Mouse (Mus musculus) intestine, embryonic 16.5 days (tissue): Measurements from ENCODE around the gene Desi1. TPM values are rescaled to one million over a fixed set of nuclear protein-coding genes. Genes with fewer than 3 reads are reported as not detected.
A peak's percentile ranks its signal among the peaks of the same experiment; 100 is the strongest.

Source experiments
- ATAC-seq: fragments of 200-750 bp; cut with Nextera tagmentation; 2 replicates; pipeline ENCODE4 v1.8.0; 2017; ENCODE audit warnings: moderate TSS enrichment, moderate library complexity
- H3K27ac ChIP-seq: fragments of 300-500 bp; sonication (generic); 2 replicates; pipeline ENCODE4 v1.5.1; 2014; ENCODE audit warnings: mild to moderate bottlenecking, low read length
- H3K27me3 ChIP-seq: fragments of 300-500 bp; sonication (generic); replicated peaks from 2 replicates; pipeline ENCODE4 v1.6.1; 2014; ENCODE audit warnings: low read length, control low read depth, mixed read lengths; ENCODE audit not compliant: control insufficient read depth, insufficient read depth
- H3K36me3 ChIP-seq: fragments of 300-500 bp; sonication (generic); 2 replicates; pipeline ENCODE4 v1.6.1; 2014; ENCODE audit warnings: low read length, control low read depth; ENCODE audit not compliant: control insufficient read depth, insufficient read depth
- H3K4me1 ChIP-seq: fragments of 300-500 bp; sonication (generic); 2 replicates; pipeline ENCODE4 v1.6.1; 2014; ENCODE audit warnings: low read length, control low read depth, mixed read lengths; ENCODE audit not compliant: control insufficient read depth, insufficient read depth
- H3K4me2 ChIP-seq: fragments of 300-500 bp; sonication (generic); 2 replicates; pipeline ENCODE4 v1.6.1; 2014; ENCODE audit warnings: low read depth, low read length, control low read depth
- H3K4me3 ChIP-seq: fragments of 300-500 bp; sonication (generic); 2 replicates; pipeline ENCODE4 v1.5.1; 2014; ENCODE audit warnings: mild to moderate bottlenecking, low read length
- H3K9ac ChIP-seq: fragments of 300-500 bp; sonication (generic); 2 replicates; pipeline ENCODE4 v1.6.1; 2014; ENCODE audit warnings: low read depth, low read length
- H3K9me3 ChIP-seq: fragments of 300-500 bp; sonication (generic); 2 replicates; pipeline ENCODE4 v1.6.1; 2016; ENCODE audit warnings: low read length, control low read depth; ENCODE audit not compliant: control insufficient read depth
- WGBS: fragments of 180-500 bp; shearing (Covaris S2); extraction: QIAGEN DNeasy Blood & Tissue Kit; methylation state at CpG from one replicate; pipeline ENCODE4 v1.1.7; 2014; 5-methylcytosine and 5-hydroxymethylcytosine counted together
- polyA plus RNA-seq: library from polyadenylated mRNA; unstranded; fragments of >200 nt; fragmentation: Nextera tagmentation; extraction: Ambion mirVana; gene quantifications from 2 replicates; pipeline ENCODE4 v1.2.1, GENCODE M21; 2015

The Desi1 gene
- 17.1 and 19.6 TPM in 2 replicates for polyA plus RNA-seq

GRCm38 (mm10) chr15:82033762-82034161 lies at the start of gene Desi1:
Desi1 (minus strand) TSS chr15:82033862.
- Histone ChIP-seq H3K9me3 (no peaks in the 10 kb centered on the region), H3K27me3 (no peaks in the 10 kb centered on the region), H3K4me1 (no peaks in the 10 kb centered on the region), H3K27ac (no peak within 1 kb of the TSS), H3K9ac (no peak within 1 kb of the TSS), H3K36me3 (peaks cover 19% of the 10 kb centered on the region), H3K4me3 (no peak within 1 kb of the TSS), H3K4me2 (no peak within 1 kb of the TSS)
- ATAC-seq: no peak
- WGBS: 84% methylated on average over 4 of the region's 4 CpGs

GRCm38 (mm10) chr15:82081161-82081560 lies 47.5 kb upstream of the Desi1 start:
- no peak overlapping the region for H3K9ac ChIP-seq
- no peak for ATAC-seq
- H3K4me3 ChIP-seq: no peak overlapping the region
- no peaks in the 10 kb centered on the region for H3K4me1 ChIP-seq
- H3K9me3 ChIP-seq: no peaks in the 10 kb centered on the region
- H3K27me3 ChIP-seq: peaks cover 13% of the 10 kb centered on the region
- 35% methylated on average over 7 of the region's 7 CpGs for WGBS
- H3K27ac ChIP-seq: no peak overlapping the region
- H3K36me3 ChIP-seq: no peaks in the 10 kb centered on the region
- H3K4me2 ChIP-seq: no peak overlapping the region

GRCm38 (mm10) chr15:82079883-82080282 lies 46.2 kb upstream of the Desi1 start:
- ATAC-seq: no peak
- Histone ChIP-seq H3K27me3 (peaks cover 8% of the 10 kb centered on the region; the same call in 1 of the 2 replicates), H3K27ac (no peak overlapping the region), H3K4me1 (no peaks in the 10 kb centered on the region), H3K4me3 (no peak overlapping the region), H3K36me3 (no peaks in the 10 kb centered on the region), H3K4me2 (no peak overlapping the region), H3K9me3 (no peaks in the 10 kb centered on the region), H3K9ac (no peak overlapping the region)
- WGBS: 51% methylated on average over 10 of the region's 10 CpGs

GRCm38 (mm10) chr15:82073490-82073889 lies 39.8 kb upstream of the Desi1 start:
- 0 out of 2 replicates have a peak, but pooled peaks cover 3% of the 10 kb centered on the region for H3K4me1 ChIP-seq
- peaks cover 31% of the 10 kb centered on the region for H3K27me3 ChIP-seq
- no peak overlapping the region for H3K27ac ChIP-seq
- H3K36me3 ChIP-seq: no peaks in the 10 kb centered on the region
- WGBS: 80% methylated on average over 7 of the region's 7 CpGs
- no peaks in the 10 kb centered on the region for H3K9me3 ChIP-seq
- no peak overlapping the region for H3K9ac ChIP-seq
- no peak for ATAC-seq
- no peak overlapping the region for H3K4me3 ChIP-seq
- H3K4me2 ChIP-seq: no peak overlapping the region

- 88% methylated on average over 26 of the region's 26 CpGs for WGBS
- no peak overlapping the region for H3K27ac ChIP-seq
- H3K27me3 ChIP-seq: peaks cover 29% of the 10 kb centered on the region
- H3K4me3 ChIP-seq: no peak overlapping the region
- H3K9ac ChIP-seq: no peak overlapping the region
- H3K36me3 ChIP-seq: no peaks in the 10 kb centered on the region
- 0 out of 2 replicates have a peak, but pooled peaks cover 3% of the 10 kb centered on the region for H3K4me1 ChIP-seq
- no peak overlapping the region for H3K4me2 ChIP-seq
- ATAC-seq: no peak
- no peaks in the 10 kb centered on the region for H3K9me3 ChIP-seq
Observed at GRCm38 (mm10) chr15:82071816-82072469, 38.3 kb upstream of the Desi1 start.

GRCm38 (mm10) chr15:82069898-82070297 lies 36.2 kb upstream of the Desi1 start, which contains the start of gene Mei1:
Mei1 (plus strand) TSS chr15:82069996.
- no peak for ATAC-seq
- H3K9me3 ChIP-seq: no peaks in the 10 kb centered on the region
- 0 out of 2 replicates have a peak, but pooled peaks cover 3% of the 10 kb centered on the region for H3K4me1 ChIP-seq
- peaks cover 31% of the 10 kb centered on the region for H3K27me3 ChIP-seq
- no peak within 1 kb of the TSS for H3K27ac ChIP-seq
- peak within 1 kb of the TSS; percentile 26; the same call in 1 of the 2 replicates for H3K4me2 ChIP-seq
- 19% methylated on average over 40 of the region's 40 CpGs for WGBS
- no peak within 1 kb of the TSS for H3K9ac ChIP-seq
- 0 out of 2 replicates have a peak within 1 kb of the TSS, but pooled peaks have one; percentile 14 for H3K4me3 ChIP-seq
- H3K36me3 ChIP-seq: no peaks in the 10 kb centered on the region

- no peaks in the 10 kb centered on the region for H3K36me3 ChIP-seq
- 0 out of 2 replicates have a peak, but pooled peaks cover 3% of the 10 kb centered on the region for H3K4me1 ChIP-seq
- H3K27me3 ChIP-seq: peaks cover 38% of the 10 kb centered on the region
- H3K9me3 ChIP-seq: no peaks in the 10 kb centered on the region
- ATAC-seq: peak; percentile 59; the same call in 1 of the 2 replicates
- no peak overlapping the region for H3K4me3 ChIP-seq
- no peak overlapping the region for H3K9ac ChIP-seq
- 16% methylated on average over 7 of the region's 7 CpGs for WGBS
- no peak overlapping the region for H3K27ac ChIP-seq
- H3K4me2 ChIP-seq: no peak overlapping the region
Observed at GRCm38 (mm10) chr15:82065511-82065910, 31.8 kb upstream of the Desi1 start.

- ATAC-seq: no peak
- Histone ChIP-seq H3K27ac (no peak overlapping the region), H3K4me1 (no peaks in the 10 kb centered on the region), H3K4me3 (no peak overlapping the region), H3K9me3 (no peaks in the 10 kb centered on the region), H3K27me3 (peaks cover 23% of the 10 kb centered on the region; the same call in 1 of the 2 replicates), H3K9ac (no peak overlapping the region), H3K36me3 (no peaks in the 10 kb centered on the region), H3K4me2 (no peak overlapping the region)
- WGBS: 61% methylated on average over 14 of the region's 14 CpGs
Observed at GRCm38 (mm10) chr15:82063909-82064308, 30.2 kb upstream of the Desi1 start.

- ATAC-seq: no peak
- Histone ChIP-seq H3K36me3 (no peaks in the 10 kb centered on the region), H3K27ac (no peak within 1 kb of the TSS), H3K4me2 (no peak within 1 kb of the TSS), H3K9me3 (no peaks in the 10 kb centered on the region), H3K27me3 (peaks cover 7% of the 10 kb centered on the region; the same call in 1 of the 2 replicates), H3K9ac (no peak within 1 kb of the TSS), H3K4me1 (no peaks in the 10 kb centered on the region), H3K4me3 (no peak within 1 kb of the TSS)
- WGBS: 76% methylated on average over 1 of the region's 1 CpGs
Observed at GRCm38 (mm10) chr15:82058719-82059201, 25.1 kb upstream of the Desi1 start, which contains the start of gene 4930407I10Rik. 4930407I10Rik (plus strand) TSS chr15:82059151.
